Mouse (Mus musculus) urinary bladder, postnatal 36 days (tissue): ENCODE measurements at regions not wholly inside any gene's neighbourhood (a gene's known extent, or its start where the extent isn't known, plus 50 kb on each side); places are given as distances from the start of the nearest gene placed in this dataset.

ENCODE experiments used
- DNase-seq, 2 experiments: peaks; one replicate each; pipeline ENCODE4 v3.0.0; 2022; ENCODE audit warnings: low spot score in 2 of 2, mixed read lengths in 1 of 2

DNA sequence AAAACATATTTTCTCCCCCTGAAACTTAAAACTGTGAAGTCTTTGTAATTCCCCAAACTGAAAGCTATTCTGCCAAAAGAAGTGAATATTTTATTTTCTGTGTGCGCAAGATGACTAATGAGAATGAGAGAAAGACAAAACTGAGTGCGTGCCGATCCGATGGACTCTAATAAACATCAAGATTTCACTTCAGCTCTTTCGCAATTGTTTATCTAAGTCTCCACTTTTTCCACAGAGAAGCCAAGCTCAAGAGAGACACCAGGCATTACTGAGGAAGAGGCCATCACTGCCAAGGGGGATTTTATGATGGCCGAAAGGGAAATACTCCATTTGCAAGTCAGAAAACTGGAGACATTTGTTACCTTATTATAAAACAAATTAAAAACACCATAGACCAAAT, 55.0 kb upstream of the Uqcrfs1 start:
- no peak for DNase-seq

- no peak for DNase-seq
These were observed 55.7 kb upstream of the Uqcrfs1 start for GRCm38 (mm10) chr13:30600625-30601407.

GRCm38 (mm10) chr13:30603936-30604335, 55.9 kb upstream of the Dusp22 start:
- peak in 1 of 2 experiments; percentile 10 for DNase-seq

GRCm38 (mm10) chr13:30607343-30607742, 52.5 kb upstream of the Dusp22 start:
- no peak for DNase-seq

- DNase-seq = no peak
These were observed 51.9 kb upstream of the Dusp22 start for GRCm38 (mm10) chr13:30607881-30608280.

DNA sequence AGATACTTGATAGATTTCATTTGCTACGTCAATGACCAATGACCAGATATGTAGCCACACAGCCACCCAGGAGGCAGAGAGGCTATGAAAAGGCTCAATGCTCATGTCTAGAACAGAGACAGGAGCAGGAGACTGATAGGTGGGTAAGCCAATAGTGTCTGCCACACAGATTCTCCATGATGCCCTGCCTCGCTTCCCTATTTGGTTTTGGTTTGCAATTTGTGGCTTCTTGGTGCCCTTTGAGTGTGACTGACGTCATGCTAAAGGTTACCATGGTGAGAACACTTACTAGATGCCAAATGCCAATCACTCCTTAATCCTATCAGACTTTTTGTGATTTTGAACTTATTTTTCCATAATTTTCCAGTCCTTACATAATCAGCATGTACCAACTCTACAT, 50.0 kb upstream of the Dusp22 start:
- DNase-seq = no peak
